Mouse (Mus musculus): ENCODE results near the gene Olfr1392. TPM values are rescaled to one million over a fixed set of nuclear protein-coding genes. Genes with fewer than 3 reads are reported as not detected.

Gene Olfr1392
- polyA plus RNA-seq, 1 experiment, result not detected

DNA sequence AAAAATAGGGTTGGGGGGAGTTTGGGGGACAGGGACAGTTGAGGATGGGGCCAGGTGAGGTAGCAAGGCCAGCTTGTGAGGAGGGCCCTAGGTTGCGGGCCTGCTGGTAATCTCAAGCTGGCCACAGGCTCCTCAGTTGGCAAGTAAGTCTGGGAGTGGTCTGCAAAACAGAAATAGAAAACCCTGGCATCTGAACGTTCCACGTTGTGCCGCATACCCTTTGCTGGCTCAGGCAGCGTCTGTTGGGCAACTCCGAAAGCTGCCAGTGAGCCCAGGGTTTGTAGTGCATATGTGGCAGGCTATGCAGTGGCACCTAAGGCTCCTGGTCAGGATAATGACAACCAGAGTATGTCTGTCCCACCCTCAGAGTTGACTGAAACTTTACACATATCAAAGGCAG, 21.9 kb upstream of the Olfr1392 start:
- H3K4me1 ChIP-seq (ENCODE audit: control insufficient read depth), result no peaks in the 10 kb centered on the region; the same call in 1 of the 2 replicates
- no peaks in the 10 kb centered on the region for H3K9me3 ChIP-seq (ENCODE audit: control insufficient read depth, low read length)
- H3K36me3 ChIP-seq (ENCODE audit: control insufficient read depth), result peaks cover 70% of the 10 kb centered on the region
- H3K4me3 ChIP-seq (replicated peaks), result no peak overlapping the region
- no peaks in the 10 kb centered on the region for H3K27me3 ChIP-seq (ENCODE audit: control insufficient read depth)
- TF ChIP-seq TAL1 (IDR thresholded peaks at IDR 0.05; ENCODE audit: low read length) (no peak), GATA1 (IDR thresholded peaks at IDR 0.05; ENCODE audit: low read length) (no peak)

DNA sequence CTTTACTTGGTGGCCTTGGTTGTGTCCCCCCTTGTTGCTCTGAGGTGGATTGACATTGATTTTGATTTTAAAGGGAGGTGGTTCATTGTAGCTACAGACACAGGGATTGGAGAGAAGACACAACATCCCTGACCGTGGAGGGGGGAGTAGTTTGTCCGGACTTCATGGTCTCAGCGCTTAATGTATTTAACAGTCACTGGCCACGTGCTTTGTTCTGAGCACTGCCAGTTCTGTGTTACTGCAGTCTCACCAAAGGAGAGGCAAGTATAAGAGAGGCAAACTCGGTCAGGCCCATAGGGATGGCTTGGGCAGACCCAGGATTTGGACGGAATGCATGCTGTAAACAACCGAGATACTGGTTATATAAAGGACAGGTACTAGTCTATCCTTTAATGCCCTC, 21.0 kb upstream of the Olfr1392 start:
- Histone ChIP-seq H3K4me1 (ENCODE audit: control insufficient read depth) (no peaks in the 10 kb centered on the region; the same call in 1 of the 2 replicates), H3K36me3 (ENCODE audit: control insufficient read depth) (peaks cover 63% of the 10 kb centered on the region), H3K9me3 (ENCODE audit: control insufficient read depth, low read length) (no peaks in the 10 kb centered on the region), H3K27me3 (ENCODE audit: control insufficient read depth) (no peaks in the 10 kb centered on the region), H3K4me3 (replicated peaks) (no peak overlapping the region)
- no peak for TF ChIP-seq GATA1 (IDR thresholded peaks at IDR 0.05; ENCODE audit: low read length)

- Histone ChIP-seq H3K4me3 (replicated peaks) (no peak overlapping the region), H3K27me3 (ENCODE audit: control insufficient read depth) (no peaks in the 10 kb centered on the region), H3K9me3 (ENCODE audit: control insufficient read depth, low read length) (no peaks in the 10 kb centered on the region), H3K36me3 (ENCODE audit: control insufficient read depth) (peaks cover 58% of the 10 kb centered on the region), H3K4me1 (ENCODE audit: control insufficient read depth) (no peaks in the 10 kb centered on the region; the same call in 1 of the 2 replicates)
- TF ChIP-seq TAL1 (IDR thresholded peaks at IDR 0.05; ENCODE audit: low read length), result no peak
- TF ChIP-seq GATA1 (IDR thresholded peaks at IDR 0.05; ENCODE audit: low read length), result no peak
Measured at GRCm38 (mm10) chr11:49264622-49265021, 20.5 kb upstream of the Olfr1392 start.

DNA sequence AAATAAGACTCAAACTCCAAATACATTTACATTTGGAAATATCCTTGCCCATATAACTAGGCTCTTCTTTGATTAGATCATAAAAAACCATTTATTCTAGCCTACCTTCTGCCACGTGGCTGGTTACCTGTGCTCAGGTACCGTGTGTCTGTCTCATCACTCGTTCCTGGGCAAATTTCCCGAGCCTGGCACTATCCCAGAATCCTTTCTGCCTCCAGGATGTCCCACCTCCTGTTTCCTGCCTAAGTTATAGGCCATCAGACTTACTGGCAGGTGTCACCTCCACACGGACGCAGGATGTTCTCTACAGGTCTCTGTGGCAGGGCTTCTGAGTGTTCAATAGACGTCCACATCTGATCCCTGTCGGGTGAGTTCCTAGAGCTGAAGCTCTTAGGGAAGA, 20.0 kb upstream of the Olfr1392 start:
- Histone ChIP-seq H3K27me3 (ENCODE audit: control insufficient read depth) (no peaks in the 10 kb centered on the region), H3K4me3 (replicated peaks) (no peak overlapping the region), H3K4me1 (ENCODE audit: control insufficient read depth) (no peaks in the 10 kb centered on the region; the same call in 1 of the 2 replicates), H3K36me3 (ENCODE audit: control insufficient read depth) (peaks cover 54% of the 10 kb centered on the region), H3K9me3 (ENCODE audit: control insufficient read depth, low read length) (no peaks in the 10 kb centered on the region)
- TF ChIP-seq GATA1 (IDR thresholded peaks at IDR 0.05; ENCODE audit: low read length), result no peak
- no peak for TF ChIP-seq TAL1 (IDR thresholded peaks at IDR 0.05; ENCODE audit: low read length)

DNA sequence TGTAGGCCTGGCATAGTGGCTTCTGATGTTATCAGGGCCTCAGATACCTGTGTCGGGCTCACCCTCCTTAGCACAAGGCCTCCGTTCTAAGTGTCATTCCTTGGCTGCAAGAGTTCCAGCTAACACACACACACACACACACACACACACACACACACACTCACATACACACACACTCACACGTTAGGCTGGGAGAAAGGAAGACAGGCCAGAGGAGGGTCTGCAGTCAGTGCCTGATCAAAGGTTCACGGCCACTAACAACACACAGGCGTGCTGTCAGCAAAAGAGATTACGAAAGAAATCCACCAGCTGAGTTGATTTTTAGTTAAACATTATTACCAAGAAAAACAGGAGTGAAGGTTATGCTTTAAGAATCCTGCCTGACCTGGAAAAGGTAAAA, 18.4 kb upstream of the Olfr1392 start:
- Histone ChIP-seq H3K9me3 (ENCODE audit: control insufficient read depth, low read length) (no peaks in the 10 kb centered on the region), H3K4me1 (ENCODE audit: control insufficient read depth) (no peaks in the 10 kb centered on the region), H3K27me3 (ENCODE audit: control insufficient read depth) (no peaks in the 10 kb centered on the region), H3K4me3 (replicated peaks) (no peak overlapping the region), H3K36me3 (ENCODE audit: control insufficient read depth) (peaks cover 38% of the 10 kb centered on the region)
- TF ChIP-seq GATA1 (IDR thresholded peaks at IDR 0.05; ENCODE audit: low read length) (no peak), TAL1 (IDR thresholded peaks at IDR 0.05; ENCODE audit: low read length) (no peak)

DNA sequence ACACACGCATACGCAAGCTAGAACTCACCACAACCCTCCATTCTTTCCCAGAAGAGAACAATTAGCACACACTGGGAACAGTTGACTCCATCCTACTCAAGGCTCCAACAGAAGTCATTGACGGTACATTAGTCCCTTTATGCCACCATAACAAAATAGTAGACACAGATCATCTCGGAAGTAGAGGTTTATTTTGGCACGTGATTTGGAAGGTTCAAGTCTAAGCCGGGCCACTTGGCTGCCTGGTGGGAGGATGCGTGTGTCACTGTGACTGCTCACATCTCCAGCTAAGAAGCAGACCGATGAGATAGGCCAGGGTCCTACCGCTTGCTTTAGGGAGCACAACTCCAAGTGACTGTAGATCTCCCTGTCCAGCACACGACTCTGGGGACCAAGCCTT, 17.8 kb upstream of the Olfr1392 start:
- H3K4me1 ChIP-seq (ENCODE audit: control insufficient read depth), result no peaks in the 10 kb centered on the region
- H3K27me3 ChIP-seq (ENCODE audit: control insufficient read depth), result no peaks in the 10 kb centered on the region
- H3K9me3 ChIP-seq (ENCODE audit: control insufficient read depth, low read length), result no peaks in the 10 kb centered on the region
- peaks cover 31% of the 10 kb centered on the region for H3K36me3 ChIP-seq (ENCODE audit: control insufficient read depth)
- TF ChIP-seq GATA1 (IDR thresholded peaks at IDR 0.05; ENCODE audit: low read length), result no peak
- no peak overlapping the region for H3K4me3 ChIP-seq (replicated peaks)

- TF ChIP-seq GATA1 (IDR thresholded peaks at IDR 0.05; ENCODE audit: low read length) (no peak), TAL1 (IDR thresholded peaks at IDR 0.05; ENCODE audit: low read length) (no peak)
- no peaks in the 10 kb centered on the region for H3K4me1 ChIP-seq (ENCODE audit: control insufficient read depth)
- H3K27me3 ChIP-seq (ENCODE audit: control insufficient read depth), result no peaks in the 10 kb centered on the region
- H3K9me3 ChIP-seq (ENCODE audit: control insufficient read depth, low read length), result no peaks in the 10 kb centered on the region
- peaks cover 24% of the 10 kb centered on the region for H3K36me3 ChIP-seq (ENCODE audit: control insufficient read depth)
- no peak overlapping the region for H3K4me3 ChIP-seq (replicated peaks)
Measured at GRCm38 (mm10) chr11:49267970-49268579, 17.0 kb upstream of the Olfr1392 start.

GRCm38 (mm10) chr11:49269761-49270160, 15.3 kb upstream of the Olfr1392 start:
- no peak for TF ChIP-seq TAL1 (IDR thresholded peaks at IDR 0.05; ENCODE audit: low read length)
- no peak for TF ChIP-seq GATA1 (IDR thresholded peaks at IDR 0.05; ENCODE audit: low read length)
- H3K4me3 ChIP-seq (replicated peaks), result no peak overlapping the region
- H3K9me3 ChIP-seq (ENCODE audit: control insufficient read depth, low read length), result no peaks in the 10 kb centered on the region
- H3K27me3 ChIP-seq (ENCODE audit: control insufficient read depth), result no peaks in the 10 kb centered on the region
- H3K4me1 ChIP-seq (ENCODE audit: control insufficient read depth), result no peaks in the 10 kb centered on the region
- peaks cover 8% of the 10 kb centered on the region for H3K36me3 ChIP-seq (ENCODE audit: control insufficient read depth)

DNA sequence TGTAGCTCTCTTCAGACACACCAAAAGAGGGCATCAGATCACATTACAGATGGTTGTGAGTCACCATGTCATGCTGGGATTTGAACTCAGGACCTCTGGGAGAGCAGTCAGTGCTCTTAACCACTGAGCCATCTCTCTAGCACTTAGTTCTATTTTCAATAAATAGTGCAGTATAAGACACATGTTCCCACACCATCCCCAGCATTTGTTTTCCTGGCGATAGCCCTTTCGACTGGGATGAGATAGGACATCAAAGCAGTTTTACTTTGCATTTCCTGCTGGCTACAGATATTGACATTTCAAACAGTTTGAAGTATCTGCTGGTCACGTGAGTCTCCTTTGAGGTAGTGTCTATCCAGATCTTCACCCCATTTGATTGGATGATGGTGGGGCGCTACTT, 14.7 kb upstream of the Olfr1392 start:
- Histone ChIP-seq H3K36me3 (ENCODE audit: control insufficient read depth) (peaks cover 3% of the 10 kb centered on the region), H3K4me1 (ENCODE audit: control insufficient read depth) (no peaks in the 10 kb centered on the region), H3K27me3 (ENCODE audit: control insufficient read depth) (no peaks in the 10 kb centered on the region), H3K9me3 (ENCODE audit: control insufficient read depth, low read length) (no peaks in the 10 kb centered on the region), H3K4me3 (replicated peaks) (no peak overlapping the region)
- TF ChIP-seq TAL1 (IDR thresholded peaks at IDR 0.05; ENCODE audit: low read length) (no peak), GATA1 (IDR thresholded peaks at IDR 0.05; ENCODE audit: low read length) (no peak)

DNA sequence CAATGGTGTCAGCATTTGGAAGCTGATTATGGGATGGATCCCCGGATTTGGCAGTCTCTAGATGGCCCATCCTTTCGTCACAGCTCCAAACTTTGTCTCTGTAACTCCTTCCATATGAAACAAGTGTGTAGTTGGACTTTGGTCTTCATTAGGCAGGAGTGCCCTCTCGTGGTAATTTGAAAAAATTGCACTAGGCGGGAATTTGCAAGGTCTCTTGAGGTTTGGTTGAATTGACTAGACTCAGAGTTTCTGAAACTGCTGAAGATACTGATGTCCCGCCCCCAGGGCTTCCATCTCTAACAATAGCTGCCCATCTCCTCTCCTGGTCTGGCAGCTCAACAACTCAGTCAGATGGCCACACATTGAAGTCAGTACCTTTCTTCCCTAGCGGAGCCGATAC, 13.7 kb upstream of the Olfr1392 start:
- no peaks in the 10 kb centered on the region for H3K27me3 ChIP-seq (ENCODE audit: control insufficient read depth)
- TF ChIP-seq TAL1 (IDR thresholded peaks at IDR 0.05; ENCODE audit: low read length), result no peak
- TF ChIP-seq GATA1 (IDR thresholded peaks at IDR 0.05; ENCODE audit: low read length), result no peak
- H3K9me3 ChIP-seq (ENCODE audit: control insufficient read depth, low read length), result no peaks in the 10 kb centered on the region
- H3K36me3 ChIP-seq (ENCODE audit: control insufficient read depth), result no peaks in the 10 kb centered on the region; the same call in 1 of the 2 replicates
- no peaks in the 10 kb centered on the region for H3K4me1 ChIP-seq (ENCODE audit: control insufficient read depth)
- no peak overlapping the region for H3K4me3 ChIP-seq (replicated peaks)

All from erythroblast, embryonic 14.5 days (primary cell).